Mouse (Mus musculus): ENCODE results near the gene Dapk2.

Dapk2 gene

DNA sequence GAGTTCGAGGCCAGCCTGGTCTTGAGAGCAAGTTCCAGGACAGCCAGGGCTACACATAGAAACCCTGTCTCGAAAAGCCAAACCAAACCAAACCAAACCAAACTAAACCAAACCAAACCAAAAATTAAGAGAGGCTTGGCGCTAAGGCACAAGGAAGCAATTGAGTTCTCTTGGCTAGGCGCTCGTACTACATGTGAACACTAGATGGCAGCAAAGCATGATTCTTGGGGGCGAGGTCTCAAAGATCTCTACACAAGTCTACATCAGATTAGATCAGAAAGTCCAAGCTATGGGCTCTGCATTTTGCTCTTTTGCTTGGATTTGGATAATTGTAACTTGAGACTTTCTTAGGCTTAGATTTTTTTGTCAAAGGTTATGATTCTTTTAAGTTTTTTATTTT lies 13.8 kb upstream of the Dapk2 start:
- peak; percentile 66 to 68 for DNase-seq

DNA sequence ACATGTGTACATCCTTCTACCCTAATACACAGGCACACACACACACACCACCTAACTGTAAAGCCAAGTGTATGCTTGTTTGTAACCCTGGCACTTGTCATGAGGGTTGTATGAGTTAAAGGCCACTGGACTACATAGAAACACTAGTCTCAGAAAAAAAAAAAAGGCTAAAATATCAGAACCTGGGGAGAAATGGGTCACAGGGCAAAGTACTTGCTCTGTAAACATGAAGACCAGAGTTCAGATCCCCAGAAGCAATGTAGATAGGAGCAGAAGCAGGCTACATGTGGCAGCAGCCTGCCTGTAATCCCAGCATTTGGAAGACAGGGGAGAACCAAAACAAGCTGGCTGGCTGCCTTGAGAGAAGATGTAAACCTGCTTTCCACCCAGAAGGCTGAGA lies 11.9 kb upstream of the Dapk2 start:
- no peak for DNase-seq

DNA sequence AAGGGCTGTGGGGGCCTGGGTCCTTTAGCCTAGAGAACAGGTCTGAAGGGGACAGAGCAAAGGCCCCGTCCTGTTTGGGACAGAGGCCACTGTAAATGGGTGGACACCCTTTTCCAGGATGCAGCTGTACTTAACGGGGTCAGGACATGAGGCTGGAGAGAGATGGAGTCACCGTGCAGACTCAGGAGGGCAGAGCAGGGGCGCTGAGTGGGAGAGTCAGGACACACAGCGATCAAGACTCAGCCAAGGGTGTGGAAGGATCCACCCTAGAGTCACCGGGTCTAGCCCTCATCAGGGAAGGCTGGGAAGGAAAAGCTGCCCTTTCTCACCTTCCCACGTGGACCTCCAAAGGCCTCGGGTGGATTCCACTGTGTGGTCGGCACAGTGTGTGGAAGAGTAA lies 6.0 kb upstream of the Dapk2 start:
- no peak for DNase-seq

DNA sequence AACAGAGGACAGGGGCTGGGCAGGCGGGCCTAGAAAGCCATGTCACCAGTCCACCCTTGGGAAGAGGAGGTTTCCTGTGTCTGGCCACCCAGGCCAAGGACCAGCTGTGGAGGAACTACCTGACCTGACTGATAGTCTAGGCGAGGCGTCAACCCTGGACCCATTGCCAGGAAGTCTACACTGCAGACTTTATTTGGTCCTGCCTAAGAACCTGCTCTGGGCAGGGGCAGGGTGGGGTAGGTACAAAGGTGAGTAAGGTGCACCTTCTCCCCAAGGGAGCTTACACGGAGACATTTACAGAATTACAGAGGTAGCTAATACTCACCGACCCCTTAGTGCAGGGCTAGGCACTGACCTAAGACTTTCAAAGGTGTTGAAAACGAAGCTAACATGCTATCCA lies 4.4 kb upstream of the Dapk2 start:
- no peak for DNase-seq

DNA sequence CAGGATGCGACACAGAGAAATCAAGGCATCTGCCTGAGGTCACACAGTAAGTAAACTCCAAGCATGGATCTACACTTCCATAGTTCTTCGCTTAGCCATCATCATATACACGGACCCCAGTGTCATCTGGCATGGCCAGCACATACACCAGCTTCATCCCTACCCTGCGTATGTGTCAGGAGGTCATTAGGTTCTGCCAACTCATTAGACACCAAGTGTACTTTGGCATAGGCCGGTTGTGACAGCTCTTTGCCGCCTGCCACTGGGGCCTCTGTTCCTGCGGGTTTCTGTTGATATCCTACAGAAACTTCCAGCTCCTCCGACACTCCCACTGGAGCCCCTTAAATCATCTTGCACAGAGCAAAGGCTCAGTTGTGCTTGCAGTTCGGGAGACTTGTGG lies 4.0 kb upstream of the Dapk2 start:
- DNase-seq, result no peak

GRCm38 (mm10) chr9:66155534-66155933 lies 2.5 kb upstream of the Dapk2 start:
- no peak for DNase-seq

GRCm38 (mm10) chr9:66158885-66159430 lies 935 bp downstream of the Dapk2 start:
- DNase-seq, result no peak

- DNase-seq, result no peak
These were observed 2.1 kb downstream of the Dapk2 start for GRCm38 (mm10) chr9:66160155-66160554.

DNA sequence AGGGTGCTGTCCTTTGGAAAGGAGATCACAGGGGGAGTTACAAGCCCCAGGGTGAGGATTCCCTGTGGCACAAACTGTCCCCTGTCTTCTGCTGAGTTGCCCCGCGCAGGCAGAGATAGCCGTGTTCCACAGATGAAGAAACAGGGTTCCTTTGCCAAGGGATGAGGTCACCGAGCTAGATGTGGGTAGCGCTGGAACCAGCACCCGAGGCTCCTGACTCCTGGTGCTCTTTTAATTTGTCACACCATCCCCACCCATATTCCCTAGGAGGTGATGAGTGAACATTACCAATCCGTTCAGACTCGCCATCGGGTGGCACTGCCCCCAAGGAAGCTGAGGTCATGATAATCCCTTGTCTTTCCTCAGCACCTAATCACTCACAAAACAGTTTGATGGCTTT lies 5.0 kb downstream of the Dapk2 start:
- no peak for DNase-seq

DNA sequence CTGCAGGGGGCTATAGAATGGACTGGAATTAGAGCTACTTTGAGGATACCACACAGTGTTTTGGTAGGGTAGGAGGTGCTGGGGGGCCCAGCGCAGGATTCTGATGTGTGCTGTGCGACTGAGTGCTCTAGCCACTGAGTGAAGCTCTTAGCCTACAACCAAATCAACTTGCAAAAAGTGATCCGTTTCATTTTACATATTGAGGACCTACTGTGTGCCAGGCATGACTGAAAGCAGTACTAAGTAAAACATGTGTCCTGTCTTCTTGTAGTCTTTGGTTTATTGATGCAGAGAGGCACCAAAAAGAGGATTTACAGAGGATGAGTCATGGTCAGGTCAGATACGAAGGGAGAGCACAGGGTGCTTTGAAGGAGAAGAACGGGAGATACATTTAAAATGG lies 9.2 kb downstream of the Dapk2 start:
- no peak for DNase-seq

DNA sequence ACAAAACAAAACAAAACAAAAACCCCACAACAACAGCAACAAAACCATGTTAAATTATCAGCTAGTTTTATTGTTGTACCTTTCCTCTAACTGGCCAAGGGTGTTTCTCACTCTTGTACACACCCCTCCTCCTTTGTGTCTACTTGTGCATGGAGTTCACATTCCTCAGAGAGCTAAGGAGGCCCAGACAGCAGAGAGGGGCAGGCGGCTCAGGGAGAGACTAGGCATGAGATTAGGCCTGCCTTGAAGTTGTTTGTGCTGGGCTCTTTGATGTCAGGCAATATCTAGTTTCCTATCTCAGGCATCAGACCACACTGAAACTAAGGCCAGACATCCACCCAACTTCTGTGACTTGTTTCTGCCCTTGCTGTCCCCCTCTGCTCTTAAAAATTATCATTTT lies 10.2 kb downstream of the Dapk2 start:
- DNase-seq, result peak; percentile 54 to 67

GRCm38 (mm10) chr9:66170506-66170905 lies 12.5 kb downstream of the Dapk2 start:
- DNase-seq, result no peak

DNA sequence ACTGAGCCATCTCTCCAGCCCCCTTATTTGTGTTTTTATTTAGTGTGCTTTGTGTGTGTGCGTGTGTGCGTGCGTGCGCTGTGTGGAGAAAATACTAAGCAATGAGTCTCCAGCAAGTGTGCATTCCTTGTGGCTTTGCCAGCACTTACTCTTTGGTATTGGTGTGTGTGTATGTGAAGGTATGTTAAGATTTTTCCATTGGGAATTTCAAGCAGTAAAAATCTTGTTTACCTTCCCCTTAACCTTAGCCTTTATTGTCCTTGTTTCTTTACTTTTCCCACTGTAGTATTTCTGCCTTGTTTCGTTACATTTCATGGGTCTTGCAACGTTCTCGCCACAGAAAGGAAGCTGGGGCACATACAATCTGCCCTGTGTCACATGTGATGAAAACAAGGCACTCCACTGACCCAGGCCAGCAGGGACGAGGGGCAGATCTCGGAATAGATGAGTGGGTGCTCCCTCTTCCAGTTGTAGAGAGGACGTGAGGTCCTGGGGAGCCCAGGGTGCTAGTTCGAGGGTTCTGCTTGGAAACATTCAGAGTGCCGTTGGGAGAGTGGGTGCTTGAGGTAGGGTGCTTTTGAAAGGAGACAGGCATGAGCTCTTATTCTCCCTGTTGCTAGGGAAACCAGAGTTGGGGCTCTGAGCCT lies 13.4 kb downstream of the Dapk2 start:
- peak; percentile 62 to 69 for DNase-seq

DNA sequence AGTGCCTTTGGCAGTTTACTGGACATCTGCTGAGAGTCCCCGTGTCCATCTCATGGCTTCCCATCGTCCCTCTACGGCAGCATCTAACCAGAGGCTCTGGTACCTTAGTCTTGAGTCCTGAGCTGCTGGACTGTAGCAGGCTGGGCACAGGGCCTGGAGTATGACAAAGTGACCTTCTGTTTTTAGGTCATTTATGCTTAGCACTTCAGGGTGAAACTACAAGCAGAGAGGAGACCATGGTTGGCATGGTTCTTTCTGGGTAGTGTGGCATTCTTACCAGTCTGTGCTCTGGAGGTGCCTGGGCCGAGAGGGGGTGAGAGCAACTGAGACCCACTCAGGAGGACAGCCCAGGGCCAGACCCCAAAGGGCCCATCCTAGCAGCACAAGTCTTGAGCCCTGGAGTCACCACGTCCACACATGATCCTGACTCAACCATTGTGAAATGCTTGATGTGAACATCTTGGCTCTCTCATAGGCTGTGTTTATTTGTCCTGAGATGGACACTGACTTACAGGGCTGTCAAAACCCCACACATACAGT lies 15.4 kb downstream of the Dapk2 start:
- DNase-seq, result no peak

DNA sequence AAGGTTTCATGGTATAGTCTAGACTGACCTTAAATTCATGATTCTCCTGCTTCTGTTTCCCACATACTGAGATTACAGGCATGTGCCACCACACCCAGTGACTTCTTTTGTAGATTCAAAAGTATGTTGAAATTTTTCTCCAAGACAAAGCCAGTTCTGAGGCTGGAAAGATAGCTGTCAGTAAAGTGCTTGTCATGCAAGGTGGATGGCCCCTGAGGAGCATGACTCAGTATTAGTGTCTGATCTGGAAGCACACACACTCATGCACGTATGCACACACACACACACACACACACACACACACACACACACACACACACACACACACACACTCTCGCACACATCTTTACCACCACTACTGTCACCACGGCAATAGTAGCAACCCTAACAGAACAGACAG lies 17.0 kb downstream of the Dapk2 start:
- DNase-seq, result no peak

DNA sequence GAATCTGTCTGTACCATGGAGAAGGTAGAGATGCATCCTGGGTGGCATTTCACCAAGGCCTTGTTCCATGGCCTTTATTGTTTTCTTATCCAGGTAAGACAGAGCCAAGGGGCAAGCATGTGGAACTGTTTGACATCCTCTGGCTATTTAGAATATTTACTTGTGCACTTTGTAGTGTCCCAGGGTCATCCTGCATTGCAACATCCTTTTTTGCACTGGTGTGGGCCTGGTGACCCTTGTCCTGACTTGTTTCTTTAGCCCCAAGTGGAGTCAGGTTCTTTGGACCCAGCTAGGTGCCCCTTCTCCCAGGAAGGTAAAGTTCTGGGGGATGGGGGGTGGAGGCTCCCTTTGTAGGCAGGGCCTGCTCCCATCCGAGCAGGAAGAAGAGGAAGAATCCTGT lies 20.0 kb downstream of the Dapk2 start:
- DNase-seq, result no peak

DNA sequence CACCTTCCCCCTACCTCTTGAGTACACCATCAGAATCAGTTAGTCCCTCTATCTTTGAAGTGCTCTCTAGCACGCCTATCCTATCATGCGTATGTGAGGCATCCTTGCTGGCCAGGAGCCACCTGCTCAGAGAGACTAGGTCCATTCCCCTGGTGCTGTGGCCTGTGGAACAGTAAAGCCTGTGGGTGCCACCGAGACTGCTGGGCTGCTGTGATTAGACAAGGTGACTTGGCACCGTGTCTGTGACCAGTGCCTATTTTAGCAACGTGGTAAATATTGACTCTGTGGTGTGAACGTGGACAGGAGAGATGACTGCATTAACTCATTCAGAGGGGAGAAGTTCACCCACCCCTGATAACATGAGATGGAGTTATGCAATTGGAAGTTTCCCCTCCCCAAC lies 21.8 kb downstream of the Dapk2 start:
- peak; percentile 78 to 84 for DNase-seq

DNA sequence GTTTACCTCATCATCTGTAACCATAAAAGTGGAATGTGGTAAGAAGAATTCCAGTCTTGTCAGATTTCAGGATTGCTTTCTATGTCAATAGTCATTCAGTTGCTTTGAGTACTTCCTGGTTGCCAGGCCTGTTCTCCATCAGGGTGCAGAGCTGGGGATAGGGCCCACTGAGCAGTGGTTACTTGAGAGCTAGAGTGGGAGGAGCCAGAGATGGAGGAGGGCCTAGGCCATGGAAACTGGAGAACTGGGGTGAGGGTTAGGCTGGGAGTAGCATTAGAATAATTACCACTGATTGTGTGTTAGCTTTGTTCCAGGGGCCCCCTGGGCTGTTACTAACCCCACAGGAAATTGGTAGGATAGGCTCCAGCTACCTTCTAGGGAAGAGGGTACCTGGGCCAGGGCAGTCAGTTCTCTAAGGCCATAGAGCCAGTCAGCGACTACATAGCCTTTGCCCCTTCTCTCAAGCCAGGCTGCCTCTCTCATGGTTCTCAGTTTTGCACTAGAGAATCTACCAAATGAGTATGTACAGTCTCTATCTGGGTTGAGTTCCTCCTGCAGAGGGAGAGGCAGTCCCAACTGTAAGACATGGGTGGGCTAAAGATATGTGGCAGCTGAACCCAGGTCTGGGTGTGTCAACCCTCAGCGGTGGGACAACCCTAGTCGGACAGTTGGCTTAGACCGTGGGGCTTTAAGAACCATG lies 23.3 kb downstream of the Dapk2 start:
- DNase-seq, result peak; percentile 85 to 90

GRCm38 (mm10) chr9:66181826-66182678 lies 24.0 kb downstream of the Dapk2 start:
- peak in 1 of 2 experiments; percentile 34 for DNase-seq

DNA sequence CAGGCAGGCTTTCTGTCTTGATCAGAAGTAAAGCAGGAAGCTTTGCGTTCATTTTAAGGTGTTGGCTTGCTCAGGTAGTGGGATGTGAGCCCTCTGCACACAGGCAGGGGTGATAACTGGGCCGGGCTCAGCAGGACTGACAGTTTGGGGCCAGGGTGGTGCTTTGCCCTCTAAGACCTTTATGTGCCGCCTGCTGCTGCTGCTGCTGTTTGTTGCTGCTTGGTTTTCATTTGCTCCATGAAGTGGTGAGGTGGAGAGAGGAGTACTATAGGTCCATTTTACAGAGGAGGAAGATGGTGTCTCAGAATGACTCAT lies 24.6 kb downstream of the Dapk2 start:
- DNase-seq, result no peak

DNA sequence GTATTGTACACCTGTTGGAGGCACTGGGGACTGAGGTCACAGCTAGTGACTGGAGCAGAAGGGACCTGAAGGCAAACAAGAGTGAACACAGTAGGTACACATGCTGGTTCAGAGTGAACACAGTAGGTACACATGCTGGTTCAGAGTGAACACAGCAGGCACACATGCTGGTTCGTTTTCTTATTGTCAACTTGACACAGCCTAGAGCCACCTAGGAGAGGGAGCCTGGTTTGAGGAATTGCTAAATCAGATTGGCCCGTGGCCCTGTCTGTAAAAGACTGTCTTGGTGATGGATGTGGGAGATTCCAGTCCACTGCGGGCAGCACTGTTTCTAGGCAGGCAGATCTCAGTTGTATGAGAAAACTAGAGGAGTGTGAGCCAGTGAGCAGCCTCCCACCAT lies 25.0 kb downstream of the Dapk2 start:
- no peak for DNase-seq

DNA sequence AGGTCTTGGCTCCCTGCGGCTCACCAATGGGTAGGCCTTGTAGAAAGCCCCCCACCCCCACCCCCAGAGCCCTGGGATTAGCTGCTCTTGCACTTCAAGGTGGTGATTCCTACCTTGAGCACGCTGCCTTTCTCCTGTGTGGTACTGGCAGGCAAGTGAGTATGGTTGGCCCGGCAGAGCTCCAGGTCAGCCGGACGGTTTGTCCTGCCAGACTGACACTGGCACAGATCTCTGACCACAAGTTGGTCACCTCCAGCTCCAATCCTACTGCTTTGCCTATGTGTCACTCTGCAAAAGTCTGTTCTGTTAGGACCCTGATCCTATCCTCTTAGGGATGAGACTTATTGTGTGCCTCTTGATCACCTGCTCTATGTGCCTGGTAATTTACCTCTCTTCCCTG lies 26.5 kb downstream of the Dapk2 start:
- no peak for DNase-seq

DNA sequence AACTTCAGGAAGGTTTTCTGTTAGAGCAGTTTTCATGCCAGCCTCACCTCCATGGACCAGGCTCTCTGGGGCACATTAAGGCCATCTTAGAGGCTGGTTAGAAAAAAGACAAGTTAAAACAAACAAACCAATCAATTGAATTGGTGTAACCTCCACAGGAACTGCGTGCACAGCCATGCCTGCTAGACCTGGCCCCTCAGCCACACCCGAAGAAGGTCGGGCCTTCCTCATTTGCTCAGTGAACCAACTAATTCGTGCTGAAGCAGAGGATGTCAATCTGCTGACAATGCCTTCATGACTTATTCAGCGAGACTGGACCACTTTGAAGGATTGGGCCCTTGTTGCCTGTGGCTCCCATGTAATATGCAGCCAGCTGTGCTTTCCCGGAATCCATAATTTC lies 28.4 kb downstream of the Dapk2 start:
- no peak for DNase-seq

DNA sequence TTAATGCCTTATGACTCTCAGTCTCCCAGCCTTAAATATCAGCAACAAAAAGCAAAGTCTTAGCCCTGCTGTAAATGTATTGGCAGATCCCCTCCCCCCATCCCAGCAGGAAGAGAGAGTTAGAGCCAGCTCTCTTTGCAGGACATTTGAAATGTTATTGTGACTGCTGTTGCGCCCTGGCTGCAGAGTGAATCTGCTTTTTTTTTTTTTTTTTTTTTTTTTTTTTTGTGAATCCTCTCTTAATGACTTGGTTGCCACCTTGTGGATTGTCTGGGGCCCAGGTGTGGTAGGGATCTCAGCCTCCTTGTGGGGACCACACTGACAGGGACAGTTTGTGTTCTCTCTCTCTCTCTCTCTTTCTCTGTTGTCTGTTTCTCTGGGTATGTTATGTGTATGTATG lies 31.0 kb downstream of the Dapk2 start:
- DNase-seq, result no peak

Measured in lung, adult 18-20 months (tissue).